Mouse (Mus musculus): Measurements from ENCODE around the gene Tmem151b.

DNA sequence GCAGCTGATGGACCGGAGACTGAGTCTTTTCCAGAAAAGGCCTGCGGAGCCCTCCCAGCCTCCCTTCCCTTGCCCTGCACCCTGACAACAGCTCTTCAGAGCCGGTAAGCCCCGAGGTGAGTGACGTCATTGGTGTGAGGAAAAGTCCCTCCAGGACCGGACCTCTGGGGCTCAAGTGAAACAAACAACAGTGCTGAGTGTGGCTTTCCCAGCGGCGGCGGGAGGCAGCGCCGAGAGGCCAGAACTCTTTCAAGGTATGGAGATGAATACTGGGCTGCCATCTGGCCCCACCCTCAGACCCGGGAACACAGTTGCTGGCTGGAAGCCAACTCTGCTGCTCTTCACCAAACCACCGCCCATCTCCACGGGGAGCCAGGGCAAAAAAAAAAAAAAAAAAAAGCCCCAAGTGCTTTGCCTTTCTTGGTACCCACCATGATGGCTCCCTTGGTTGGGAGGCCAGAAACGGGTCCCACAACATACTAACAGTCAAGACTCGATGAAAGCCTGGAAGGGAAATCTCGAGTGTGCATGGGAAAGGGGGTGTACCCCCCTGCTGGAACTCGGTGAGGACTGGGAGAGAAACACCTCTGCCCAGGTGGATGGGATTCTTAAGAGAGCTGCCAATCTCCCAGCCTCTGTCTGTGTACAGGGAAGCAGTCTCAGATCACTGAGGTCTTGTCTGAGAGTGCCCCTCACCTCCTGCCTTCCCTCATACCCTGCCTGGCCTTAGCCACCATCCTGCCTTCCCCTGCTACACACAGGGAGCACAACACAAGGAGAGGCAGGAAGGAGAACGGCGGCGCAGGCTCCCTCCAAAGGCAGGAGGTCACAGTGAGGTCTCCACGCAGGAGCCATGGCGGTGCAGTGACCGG, 5.2 kb downstream of the Tmem151b start:
- TF ChIP-seq CTCF (IDR thresholded peaks at IDR 0.05; ENCODE audit: control insufficient read depth, insufficient read depth, insufficient replicate concordance, low read depth, low read length) = no peak
- no peak for TF ChIP-seq POLR2A (IDR thresholded peaks at IDR 0.05; ENCODE audit: control insufficient read depth, low read depth, low read length)
